Mouse (Mus musculus) bone marrow, adult 2 months (tissue): ENCODE measurements around the gene Ddost. TPM values are rescaled to one million over a fixed set of nuclear protein-coding genes. Genes with fewer than 3 reads are reported as not detected.

Experiments used
- H3K27ac ChIP-seq: fragments of 200-500 bp; 2 replicates; pipeline ENCODE4 v1.5.1; 2012; ENCODE audit warnings: low read depth, mild to moderate bottlenecking, control low read depth, inconsistent platforms, low read length; ENCODE audit not compliant: control insufficient read depth, poor library complexity, insufficient read depth
- H3K4me1 ChIP-seq: fragments of 200-500 bp; 2 replicates; pipeline ENCODE4 v1.6.1; 2011; ENCODE audit warnings: low read length; ENCODE audit not compliant: control insufficient read depth, insufficient read depth
- H3K4me3 ChIP-seq: fragments of 200-500 bp; replicated peaks from 2 replicates; pipeline ENCODE3; 2011; ENCODE audit warnings: mild to moderate bottlenecking, low read depth, low read length, control low read depth; ENCODE audit not compliant: control insufficient read depth
- CTCF ChIP-seq: fragments of 200-500 bp; IDR thresholded peaks from 2 replicates; pipeline ENCODE4 v1.5.1; 2011; ENCODE audit warnings: low read length, control low read depth; ENCODE audit not compliant: control insufficient read depth, insufficient read depth
- POLR2A ChIP-seq: fragments of 200-500 bp; IDR thresholded peaks from 2 replicates; pipeline ENCODE4 v1.6.1; 2011; ENCODE audit warnings: low read depth, mild to moderate bottlenecking, control low read depth, low read length, borderline replicate concordance; ENCODE audit not compliant: control insufficient read depth
- WGBS: fragments of 180-500 bp; shearing (Covaris S2); methylation state at CpG from one replicate; pipeline ENCODE4 v1.1.7; 2018; 5-methylcytosine and 5-hydroxymethylcytosine counted together
- polyA plus RNA-seq: library from polyadenylated mRNA; stranded (reverse); fragments of >200 nt; gene quantifications from 2 replicates; pipeline ENCODE4 v1.2.4, GENCODE M21; 2011; ENCODE audit warnings: low replicate concordance; ENCODE audit not compliant: missing spikeins, insufficient read depth, insufficient read length

Ddost gene
- polyA plus RNA-seq, 1 experiment = 64.8 TPM

GRCm38 (mm10) chr4:138303011-138303410 lies 1.5 kb upstream of the Ddost start:
- Histone ChIP-seq H3K27ac (no peak overlapping the region), H3K4me1 (peaks cover 3% of the 10 kb centered on the region; the same call in 1 of the 2 replicates), H3K4me3 (no peak overlapping the region)
- 92% methylated on average over 3 of the region's 3 CpGs for WGBS
- TF ChIP-seq CTCF = no peak
- TF ChIP-seq POLR2A = no peak

- TF ChIP-seq POLR2A (no peak), CTCF (no peak)
- Histone ChIP-seq H3K4me1 (peaks cover 3% of the 10 kb centered on the region; the same call in 1 of the 2 replicates), H3K27ac (peak overlapping the region; percentile 17), H3K4me3 (peak overlapping the region; percentile 74)
- WGBS = 7% methylated on average over 18 of the region's 18 CpGs
These were observed 788 bp upstream of the Ddost start for GRCm38 (mm10) chr4:138303742-138304141.

- Histone ChIP-seq H3K4me3 (no peak overlapping the region), H3K4me1 (peaks cover 3% of the 10 kb centered on the region; the same call in 1 of the 2 replicates), H3K27ac (no peak overlapping the region)
- WGBS = 79% methylated on average over 3 of the region's 3 CpGs
- TF ChIP-seq POLR2A = no peak
- no peak for TF ChIP-seq CTCF
These were observed 2.5 kb downstream of the Ddost start for GRCm38 (mm10) chr4:138307025-138307424.

- no peak overlapping the region for H3K4me3 ChIP-seq
- H3K4me1 ChIP-seq = peaks cover 3% of the 10 kb centered on the region; the same call in 1 of the 2 replicates
- H3K27ac ChIP-seq = no peak overlapping the region
- no peak for TF ChIP-seq POLR2A
- no peak for TF ChIP-seq CTCF
- WGBS = 49% methylated on average over 12 of the region's 12 CpGs
These were observed 3.2 kb downstream of the Ddost start for GRCm38 (mm10) chr4:138307739-138308138.

GRCm38 (mm10) chr4:138310311-138310910 lies 5.9 kb downstream of the Ddost start:
- H3K4me1 ChIP-seq = peaks cover 3% of the 10 kb centered on the region; the same call in 1 of the 2 replicates

GRCm38 (mm10) chr4:138311595-138311994 lies 7.1 kb downstream of the Ddost start:
- peak; percentile 89 for TF ChIP-seq CTCF
- no peak for TF ChIP-seq POLR2A
- WGBS = 75% methylated on average over 8 of the region's 8 CpGs

More at GRCm38 (mm10) chr4:138310311-138310910, 5.9 kb downstream of the Ddost start:
- Histone ChIP-seq H3K4me3 (no peak overlapping the region), H3K27ac (no peak overlapping the region)
- TF ChIP-seq POLR2A (no peak), CTCF (no peak)
- 91% methylated on average over 19 of the region's 19 CpGs for WGBS

GRCm38 (mm10) chr4:138312105-138312504 lies 7.6 kb downstream of the Ddost start:
- WGBS = 85% methylated on average over 3 of the region's 3 CpGs
- TF ChIP-seq POLR2A (no peak), CTCF (no peak)

More at GRCm38 (mm10) chr4:138311595-138311994, 7.1 kb downstream of the Ddost start:
- H3K4me3 ChIP-seq = no peak overlapping the region
- H3K27ac ChIP-seq = no peak overlapping the region
- no peaks in the 10 kb centered on the region for H3K4me1 ChIP-seq

GRCm38 (mm10) chr4:138313021-138313420 lies 8.5 kb downstream of the Ddost start:
- H3K4me3 ChIP-seq = no peak overlapping the region
- TF ChIP-seq CTCF = no peak
- no peak for TF ChIP-seq POLR2A
- H3K4me1 ChIP-seq = no peaks in the 10 kb centered on the region
- 87% methylated on average over 11 of the region's 11 CpGs for WGBS
- H3K27ac ChIP-seq = no peak overlapping the region

More at GRCm38 (mm10) chr4:138312105-138312504, 7.6 kb downstream of the Ddost start:
- no peaks in the 10 kb centered on the region for H3K4me1 ChIP-seq
- H3K4me3 ChIP-seq = no peak overlapping the region
- no peak overlapping the region for H3K27ac ChIP-seq

GRCm38 (mm10) chr4:138313795-138314194 lies 9.3 kb downstream of the Ddost start:
- H3K4me1 ChIP-seq = no peaks in the 10 kb centered on the region
- no peak overlapping the region for H3K4me3 ChIP-seq
- TF ChIP-seq POLR2A (no peak), CTCF (no peak)
- no peak overlapping the region for H3K27ac ChIP-seq
- WGBS = 81% methylated on average over 4 of the region's 4 CpGs

GRCm38 (mm10) chr4:138315781-138316180 lies 11.3 kb downstream of the Ddost start:
- TF ChIP-seq POLR2A (no peak), CTCF (peak; percentile 54)
- Histone ChIP-seq H3K27ac (no peak overlapping the region), H3K4me3 (no peak overlapping the region), H3K4me1 (no peaks in the 10 kb centered on the region)
- 73% methylated on average over 9 of the region's 9 CpGs for WGBS
